Mouse (Mus musculus) kidney, postnatal 14 days (tissue): ENCODE data around the gene Prok2.
A peak's percentile ranks its signal among the peaks of the same experiment; 100 is the strongest.

Source experiments
- DNase-seq: peaks from one replicate; pipeline ENCODE4 v3.0.0; 2022; ENCODE audit warnings: mixed read lengths

Gene Prok2

GRCm38 (mm10) chr6:99692206-99692915 is 33.8 kb downstream of the Prok2 start, which contains the start of gene Gpr27:
TSS of gene Gpr27 (plus strand) at chr6:99692679.
- DNase-seq: peak; percentile 24

GRCm38 (mm10) chr6:99691666-99692205 is 34.5 kb downstream of the Prok2 start:
- no peak for DNase-seq

GRCm38 (mm10) chr6:99688513-99688912 is 37.7 kb downstream of the Prok2 start:
- DNase-seq: no peak

GRCm38 (mm10) chr6:99684899-99685298 is 41.3 kb downstream of the Prok2 start:
- DNase-seq: no peak

GRCm38 (mm10) chr6:99683974-99684373 is 42.2 kb downstream of the Prok2 start:
- no peak for DNase-seq

- DNase-seq: no peak
These were observed 48.1 kb downstream of the Prok2 start for GRCm38 (mm10) chr6:99678108-99678507.

- no peak for DNase-seq
These were observed 48.9 kb downstream of the Prok2 start for GRCm38 (mm10) chr6:99677325-99677724.

GRCm38 (mm10) chr6:99674482-99674881 is 51.7 kb downstream of the Prok2 start:
- no peak for DNase-seq

GRCm38 (mm10) chr6:99671768-99672167 is 54.4 kb downstream of the Prok2 start:
- no peak for DNase-seq

- DNase-seq: peak; percentile 70
These were observed 55.6 kb downstream of the Prok2 start for GRCm38 (mm10) chr6:99670481-99671119.

GRCm38 (mm10) chr6:99669481-99670325 is 56.5 kb downstream of the Prok2 start:
- DNase-seq: peak; percentile 60

- DNase-seq: no peak
These were observed 58.9 kb downstream of the Prok2 start for GRCm38 (mm10) chr6:99667290-99667689.

GRCm38 (mm10) chr6:99666318-99667171 is 59.6 kb downstream of the Prok2 start, which contains the start of the genes Eif4e3 and Gm20696:
TSS of gene Eif4e3 (minus strand) at chr6:99666771.
TSS of gene Gm20696 (minus strand) at chr6:99666797.
- DNase-seq: peak; percentile 73

GRCm38 (mm10) chr6:99665457-99666317 is 60.5 kb downstream of the Prok2 start:
- DNase-seq: peak; percentile 12

GRCm38 (mm10) chr6:99663232-99663631 is 63.0 kb downstream of the Prok2 start:
- DNase-seq: no peak
